Mouse (Mus musculus) urinary bladder, postnatal 14 days (tissue): ENCODE data around the gene Appl2.

ENCODE experiments used
- DNase-seq: peaks from one replicate; pipeline ENCODE4 v3.0.0; 2021; ENCODE audit warnings: low spot score

The Appl2 gene

GRCm38 (mm10) chr10:83631775-83632174 lies 16.8 kb downstream of the Appl2 start:
- no peak for DNase-seq

GRCm38 (mm10) chr10:83630899-83631298 lies 17.6 kb downstream of the Appl2 start:
- no peak for DNase-seq

- no peak for DNase-seq
Observed at GRCm38 (mm10) chr10:83629878-83630277, 18.7 kb downstream of the Appl2 start.

GRCm38 (mm10) chr10:83629190-83629781 lies 19.3 kb downstream of the Appl2 start:
- DNase-seq = no peak

- no peak for DNase-seq
Observed at GRCm38 (mm10) chr10:83628241-83628640, 20.3 kb downstream of the Appl2 start.

GRCm38 (mm10) chr10:83627113-83627687 lies 21.3 kb downstream of the Appl2 start:
- DNase-seq = no peak

GRCm38 (mm10) chr10:83624841-83625240 lies 23.7 kb downstream of the Appl2 start:
- peak; percentile 60 for DNase-seq

GRCm38 (mm10) chr10:83624065-83624464 lies 24.5 kb downstream of the Appl2 start:
- DNase-seq = no peak

- no peak for DNase-seq
Observed at GRCm38 (mm10) chr10:83620350-83621055, 28.0 kb downstream of the Appl2 start.

GRCm38 (mm10) chr10:83618819-83619440 lies 29.6 kb downstream of the Appl2 start:
- DNase-seq = no peak

- DNase-seq = no peak
Observed at GRCm38 (mm10) chr10:83617366-83617765, 31.2 kb downstream of the Appl2 start.

- no peak for DNase-seq
Observed at GRCm38 (mm10) chr10:83612648-83613215, 35.8 kb downstream of the Appl2 start.

- DNase-seq = no peak
Observed at GRCm38 (mm10) chr10:83611863-83612262, 36.7 kb downstream of the Appl2 start.

- DNase-seq = no peak
Observed at GRCm38 (mm10) chr10:83610518-83610917, 38.0 kb downstream of the Appl2 start.

- DNase-seq = no peak
Observed at GRCm38 (mm10) chr10:83608596-83608995, 39.9 kb downstream of the Appl2 start.

GRCm38 (mm10) chr10:83607111-83607510 lies 41.4 kb downstream of the Appl2 start:
- DNase-seq = no peak

- no peak for DNase-seq
Observed at GRCm38 (mm10) chr10:83605637-83606183, 42.8 kb downstream of the Appl2 start.

GRCm38 (mm10) chr10:83603956-83604564 lies 44.5 kb downstream of the Appl2 start:
- DNase-seq = no peak

GRCm38 (mm10) chr10:83600650-83601049 lies 47.9 kb downstream of the Appl2 start:
- DNase-seq = no peak

- DNase-seq = no peak
Observed at GRCm38 (mm10) chr10:83594526-83594925, 54.0 kb downstream of the Appl2 start.

GRCm38 (mm10) chr10:83592616-83593015 lies 55.9 kb downstream of the Appl2 start:
- no peak for DNase-seq

- no peak for DNase-seq
Observed at GRCm38 (mm10) chr10:83590801-83591200, 57.7 kb downstream of the Appl2 start.
